Mouse (Mus musculus): ENCODE results near the gene Rps27l.

Gene Rps27l

DNA sequence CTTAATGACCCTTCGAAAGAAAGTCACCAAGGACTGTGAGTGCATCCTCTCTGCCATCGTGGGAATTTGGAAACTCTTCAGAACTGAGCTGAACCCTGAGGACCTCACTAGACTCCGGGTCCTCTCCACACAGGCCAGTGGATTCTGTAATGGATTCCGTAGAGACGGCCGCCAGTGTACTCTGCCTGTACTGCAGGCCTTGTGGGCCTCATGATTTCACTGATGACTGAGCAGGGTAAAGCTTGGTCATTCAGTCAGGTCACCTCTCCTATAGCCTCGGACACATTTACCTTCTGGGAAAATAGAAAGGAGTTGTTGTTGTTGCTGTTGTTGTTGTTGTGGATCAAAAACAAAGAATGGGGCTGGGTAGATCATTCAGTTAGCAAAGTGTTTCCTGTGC, 36.2 kb downstream of the Rps27l start:
- DNase-seq (ENCODE audit: low read depth, low spot score), result no peak

DNA sequence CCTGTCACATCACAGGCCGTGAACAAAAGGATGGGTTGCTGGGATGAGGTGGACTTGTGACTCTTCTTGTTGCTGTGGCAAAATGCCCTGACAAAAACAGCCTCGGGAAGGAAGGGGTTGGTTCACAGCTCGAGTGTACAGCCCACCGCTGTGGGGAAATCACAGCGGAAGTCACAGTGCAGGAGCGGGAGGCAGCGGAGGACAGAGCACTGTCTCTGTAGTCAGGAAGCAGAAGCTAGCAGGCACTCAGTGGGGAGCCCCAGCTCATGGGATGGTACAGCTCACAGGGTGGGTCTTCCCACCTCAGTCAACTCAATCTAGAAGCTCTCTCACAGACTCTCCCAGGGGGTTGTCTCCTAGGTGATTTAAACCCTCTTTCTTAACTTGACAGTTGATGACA, 39.5 kb downstream of the Rps27l start:
- DNase-seq (ENCODE audit: low read depth, low spot score), result no peak

DNA sequence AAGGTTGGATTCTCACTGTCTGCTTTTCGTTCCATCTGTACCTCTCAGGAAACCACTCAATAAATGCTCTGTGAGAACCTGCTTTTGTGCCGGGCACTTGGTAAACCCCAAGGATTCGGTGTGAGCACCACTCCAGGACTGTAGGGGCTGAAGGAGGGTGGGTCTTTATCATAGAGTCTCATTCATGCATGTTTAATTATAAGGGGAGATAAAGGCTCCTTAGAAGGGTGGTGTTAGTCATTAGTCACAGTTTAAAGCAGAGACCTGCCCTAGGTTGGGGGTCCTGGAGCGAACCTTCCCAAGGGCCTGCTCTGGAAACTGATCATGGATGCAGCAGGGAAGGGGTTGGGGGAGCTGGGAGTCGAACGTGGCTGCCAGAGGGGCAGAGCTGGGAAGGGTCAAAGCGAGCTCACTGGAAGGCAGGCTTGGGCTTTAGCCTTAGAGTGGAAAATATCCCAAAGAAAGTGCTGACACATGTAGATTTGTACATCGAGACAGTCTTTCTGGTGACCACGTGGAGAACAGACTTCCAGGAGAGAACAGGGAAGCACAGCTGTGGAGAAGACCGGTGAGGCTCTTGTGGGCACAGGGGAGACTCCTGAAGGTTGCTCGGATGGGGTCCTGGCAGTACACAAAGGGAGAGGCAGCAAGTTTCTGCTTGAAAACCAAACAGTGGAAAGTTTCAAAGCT, 42.5 kb downstream of the Rps27l start:
- DNase-seq (ENCODE audit: low read depth, low spot score), result no peak

DNA sequence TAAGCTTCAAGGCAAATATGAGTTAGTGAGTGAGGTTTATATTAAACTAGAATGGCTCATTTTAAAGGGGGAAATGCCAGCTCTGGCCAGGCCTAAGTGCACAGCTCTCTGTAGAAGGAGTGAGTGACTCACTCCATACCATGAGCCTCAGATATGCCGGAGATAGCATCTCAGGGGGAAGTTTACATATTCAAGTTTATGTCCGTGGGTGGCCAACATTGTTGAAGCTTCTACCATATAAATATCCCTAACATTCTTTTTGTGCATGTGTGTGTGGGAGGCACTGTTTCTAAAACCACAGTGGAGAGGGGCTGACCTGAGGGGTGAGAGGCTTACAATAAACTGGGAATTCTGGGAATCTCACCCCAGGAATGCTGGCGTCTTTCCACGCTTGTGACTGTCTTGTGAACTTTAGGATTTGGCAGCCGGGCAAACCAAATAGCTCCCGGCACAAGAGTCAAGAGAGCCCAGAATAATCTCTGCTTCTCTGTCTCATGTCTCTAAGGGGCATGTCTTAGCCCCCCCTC, 43.1 kb downstream of the Rps27l start:
- no peak for DNase-seq (ENCODE audit: low read depth, low spot score)

DNA sequence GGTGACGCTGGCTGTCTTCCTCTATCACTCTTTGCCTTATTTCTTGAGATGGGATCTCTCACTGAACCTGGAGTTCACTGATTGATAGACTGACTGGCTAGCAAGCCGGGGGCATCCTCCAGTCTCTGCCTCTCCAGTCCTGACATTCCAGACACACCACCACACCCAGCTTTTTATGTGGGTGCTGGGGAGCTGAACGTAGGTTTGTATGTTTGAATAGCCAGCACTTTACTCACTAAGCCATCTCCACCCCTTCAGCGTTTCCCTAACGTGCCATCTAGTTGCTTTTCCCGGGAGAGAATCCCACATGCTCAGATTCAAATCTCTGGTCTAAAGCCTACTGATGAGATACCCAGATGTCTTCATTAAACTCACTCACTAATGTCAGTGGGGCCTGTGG, 43.7 kb downstream of the Rps27l start:
- DNase-seq (ENCODE audit: low read depth, low spot score), result no peak

DNA sequence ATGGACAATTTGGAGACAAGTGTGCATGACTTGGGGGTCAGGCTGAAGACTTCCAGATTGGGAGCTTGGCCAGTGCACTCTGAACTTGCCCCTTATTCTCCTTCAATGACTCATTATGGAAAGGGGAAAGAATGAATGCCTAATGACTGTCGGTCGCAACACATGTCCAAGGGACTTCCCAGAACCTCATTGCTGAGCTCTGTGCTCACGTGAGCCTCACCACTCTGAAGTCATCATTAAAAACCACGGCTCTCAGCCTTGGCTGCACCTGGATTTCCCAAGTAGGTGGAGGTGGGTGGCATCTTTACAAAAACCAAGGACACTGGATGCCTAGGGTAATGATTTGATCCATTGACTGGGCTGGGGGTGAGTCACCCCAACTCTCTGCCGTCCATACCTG, 44.2 kb downstream of the Rps27l start:
- DNase-seq (ENCODE audit: low read depth, low spot score), result no peak

DNA sequence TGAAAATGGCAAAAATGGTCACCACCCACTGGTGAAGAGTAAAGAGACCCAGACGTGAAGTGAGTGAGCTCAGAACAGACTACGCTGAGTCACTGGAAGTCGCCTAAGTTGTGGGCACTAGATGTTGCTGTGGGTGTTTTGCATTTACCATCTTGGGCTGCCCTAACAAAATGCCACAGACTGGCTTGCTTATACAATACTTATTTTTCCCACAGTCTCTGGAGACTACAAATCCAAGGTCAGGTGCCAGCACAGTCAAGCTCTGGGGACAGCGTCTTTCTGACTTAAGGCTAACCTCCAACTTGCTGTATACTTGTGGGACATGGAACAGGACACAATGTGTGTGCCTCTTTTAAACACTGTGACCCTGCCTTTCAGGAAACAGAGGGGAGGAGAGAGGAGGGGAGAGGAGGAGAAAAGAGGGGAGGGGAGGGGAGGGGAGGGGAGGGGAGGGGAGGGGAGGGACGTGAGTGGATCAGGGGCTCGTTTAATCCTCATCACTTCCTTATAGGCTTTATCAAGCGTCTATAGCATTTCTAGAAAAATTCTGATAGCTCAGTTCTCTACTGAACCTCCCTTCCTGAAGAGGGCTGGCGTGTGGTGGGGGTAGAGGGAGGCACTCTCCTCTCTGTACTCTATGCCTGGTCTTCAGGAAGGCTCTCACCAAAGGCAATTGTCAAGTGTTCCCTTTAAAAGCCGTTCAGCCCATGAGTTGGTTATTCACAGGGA, 45.3 kb downstream of the Rps27l start:
- DNase-seq (ENCODE audit: low read depth, low spot score), result no peak

DNA sequence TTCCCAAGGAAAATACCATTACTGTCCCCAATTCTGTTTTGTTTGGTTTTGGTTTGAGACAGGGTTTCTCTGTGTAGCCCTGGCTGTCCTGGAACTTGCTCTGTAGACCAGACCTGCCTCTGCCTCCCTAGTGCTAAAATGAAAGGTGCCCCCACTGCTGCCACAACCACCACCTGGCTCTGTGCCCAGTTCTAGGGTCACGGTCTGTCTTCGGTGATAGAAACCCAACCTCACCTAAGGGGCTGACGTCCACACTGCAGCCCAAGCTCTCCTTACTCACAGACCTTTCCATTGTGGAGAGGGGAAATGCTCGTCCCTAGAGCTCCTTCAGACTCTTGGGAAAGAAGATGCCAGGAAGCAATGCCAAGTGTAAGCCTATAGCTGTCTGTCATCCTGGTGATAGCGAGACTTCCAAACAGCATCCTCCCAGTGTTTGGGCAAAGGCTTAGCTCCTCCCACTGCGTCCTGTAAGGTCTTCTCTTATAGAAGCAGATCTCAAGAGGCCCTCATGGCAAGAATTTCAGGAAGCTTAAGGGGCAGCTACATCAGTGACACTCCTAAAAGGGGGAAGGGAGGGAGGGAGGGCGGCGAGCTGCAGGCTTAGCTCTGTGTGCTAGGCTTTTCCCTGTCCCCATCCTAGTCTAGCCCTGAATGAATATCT, 46.0 kb downstream of the Rps27l start:
- DNase-seq (ENCODE audit: low read depth, low spot score), result no peak

Data from embryo, embryonic 11.5 days (tissue).